Mouse (Mus musculus): ENCODE results near the gene Efnb3. TPM values are rescaled to one million over a fixed set of nuclear protein-coding genes. Genes with fewer than 3 reads are reported as not detected.
A peak's percentile ranks its signal among the peaks of the same experiment; 100 is the strongest.

Efnb3 gene
- 10 to 100 TPM; 56.1 to 57.3 TPM for total RNA-seq (2021)

DNA sequence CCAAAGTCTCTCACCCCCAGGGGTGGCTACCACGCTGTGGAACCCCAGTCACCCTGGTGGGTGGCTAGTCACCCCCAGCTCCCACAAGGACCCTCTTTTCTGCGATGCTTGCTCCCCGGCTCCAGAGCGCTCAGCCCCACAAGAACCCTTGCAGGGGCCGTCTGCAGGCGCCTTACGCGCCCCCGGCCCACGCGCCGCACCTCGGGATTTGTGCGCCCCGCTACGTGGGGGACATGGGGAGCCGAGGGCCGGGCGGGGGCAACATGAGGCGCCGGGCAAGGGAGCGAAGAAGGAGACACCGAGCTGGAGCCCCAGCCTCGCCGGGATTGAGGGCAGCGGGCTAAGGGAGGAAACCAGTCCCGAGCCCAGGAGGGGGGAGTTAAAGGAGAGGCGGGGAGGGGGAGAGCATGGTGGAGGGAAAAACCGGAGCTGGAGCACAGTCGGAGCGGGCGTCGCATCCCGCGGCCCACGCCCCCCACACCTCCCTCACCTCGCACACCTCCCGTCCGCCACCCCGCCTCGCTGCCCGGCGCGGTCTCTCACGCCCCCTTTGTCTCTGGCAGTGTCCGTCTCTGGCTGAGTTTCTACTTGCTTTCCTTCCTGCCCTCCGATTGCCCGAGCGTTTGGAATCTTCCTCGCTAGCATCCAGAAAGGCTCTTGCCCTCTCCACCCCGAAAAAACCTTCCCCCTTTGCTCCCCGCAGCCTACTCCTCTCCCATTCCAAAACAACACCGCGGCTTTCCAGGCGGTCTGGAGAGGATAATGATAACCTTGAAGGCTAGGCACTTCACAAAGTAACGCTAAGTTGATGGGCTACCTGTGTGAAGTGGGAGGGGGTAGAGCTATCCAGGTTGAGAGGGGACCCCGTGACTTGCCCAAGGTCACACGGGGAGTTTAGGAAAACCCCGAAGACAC, at the start of gene Efnb3:
Gene Efnb3, minus strand, starts transcription at position 355 of the 915 bp plus-strand sequence.
- intact Hi-C loops (cut with DNase I) = no loop called here
- DNase-seq (ENCODE audit: low spot score in 2 of 2) = no peak

GRCm38 (mm10) chr11:69609416-69609815, 49.4 kb upstream of the Efnb3 start:
- intact Hi-C loops (cut with DNase I) = no loop called here
- DNase-seq (ENCODE audit: low spot score in 2 of 2) = no peak

DNA sequence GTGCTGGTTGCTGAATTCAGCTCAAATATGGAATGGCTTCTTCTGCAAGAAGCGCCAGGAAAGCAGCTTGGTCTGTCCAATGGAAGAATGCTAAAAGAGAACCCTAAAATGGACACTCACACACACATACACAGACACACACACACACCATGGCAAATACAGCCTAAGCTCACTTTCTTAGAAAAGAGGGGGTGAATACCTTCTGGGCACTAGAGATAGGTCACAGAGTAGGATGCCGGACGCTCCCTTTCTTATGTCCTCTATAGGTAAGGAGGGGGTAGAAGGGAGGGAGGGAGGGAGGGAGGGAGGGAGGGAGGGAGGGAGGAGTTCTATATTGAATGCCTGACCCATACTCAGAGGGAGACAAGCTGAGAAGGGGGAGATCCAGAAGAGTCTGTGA, 48.5 kb upstream of the Efnb3 start:
- DNase-seq (ENCODE audit: low spot score in 2 of 2) = no peak
- intact Hi-C loops (cut with DNase I) = no loop called here

DNA sequence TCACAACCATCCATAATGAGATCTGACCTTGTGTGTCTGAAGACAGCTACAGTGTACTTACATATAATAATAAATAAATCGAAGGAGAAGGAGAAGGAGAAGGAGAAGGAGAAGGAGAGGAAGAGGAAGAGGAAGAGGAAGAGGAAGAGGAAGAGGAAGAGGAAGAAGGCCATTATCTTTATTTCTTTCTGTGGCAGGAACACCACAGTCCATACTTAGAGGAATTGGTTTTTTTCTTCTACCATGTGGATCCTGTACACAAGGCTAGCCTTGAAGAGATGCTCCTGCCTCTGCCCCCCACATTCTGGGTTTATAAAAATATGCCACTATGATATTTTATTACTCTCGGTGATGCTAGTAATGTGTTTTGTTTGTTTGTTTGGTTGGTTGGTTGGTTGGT, 46.8 kb upstream of the Efnb3 start:
- DNase-seq (ENCODE audit: low spot score in 2 of 2) = no peak
- intact Hi-C loops (cut with DNase I) = no loop called here

DNA sequence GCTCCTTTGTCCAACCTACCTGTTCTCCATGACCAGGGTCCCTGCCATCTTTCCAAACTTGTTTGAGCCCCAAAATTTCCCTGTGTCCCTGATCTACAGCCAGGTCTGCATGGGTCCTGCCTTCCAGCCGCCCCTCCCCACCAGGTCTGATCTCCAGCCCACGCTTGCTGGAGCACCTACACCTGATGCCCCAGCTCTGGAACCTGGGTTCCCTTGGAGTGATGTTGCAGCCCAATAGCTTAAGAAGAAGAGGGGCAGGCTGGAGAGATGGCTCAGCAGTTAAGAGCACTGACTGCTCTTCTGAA, 46.4 kb upstream of the Efnb3 start:
- intact Hi-C loops (cut with DNase I) = no loop called here
- no peak for DNase-seq (ENCODE audit: low spot score in 2 of 2)

DNA sequence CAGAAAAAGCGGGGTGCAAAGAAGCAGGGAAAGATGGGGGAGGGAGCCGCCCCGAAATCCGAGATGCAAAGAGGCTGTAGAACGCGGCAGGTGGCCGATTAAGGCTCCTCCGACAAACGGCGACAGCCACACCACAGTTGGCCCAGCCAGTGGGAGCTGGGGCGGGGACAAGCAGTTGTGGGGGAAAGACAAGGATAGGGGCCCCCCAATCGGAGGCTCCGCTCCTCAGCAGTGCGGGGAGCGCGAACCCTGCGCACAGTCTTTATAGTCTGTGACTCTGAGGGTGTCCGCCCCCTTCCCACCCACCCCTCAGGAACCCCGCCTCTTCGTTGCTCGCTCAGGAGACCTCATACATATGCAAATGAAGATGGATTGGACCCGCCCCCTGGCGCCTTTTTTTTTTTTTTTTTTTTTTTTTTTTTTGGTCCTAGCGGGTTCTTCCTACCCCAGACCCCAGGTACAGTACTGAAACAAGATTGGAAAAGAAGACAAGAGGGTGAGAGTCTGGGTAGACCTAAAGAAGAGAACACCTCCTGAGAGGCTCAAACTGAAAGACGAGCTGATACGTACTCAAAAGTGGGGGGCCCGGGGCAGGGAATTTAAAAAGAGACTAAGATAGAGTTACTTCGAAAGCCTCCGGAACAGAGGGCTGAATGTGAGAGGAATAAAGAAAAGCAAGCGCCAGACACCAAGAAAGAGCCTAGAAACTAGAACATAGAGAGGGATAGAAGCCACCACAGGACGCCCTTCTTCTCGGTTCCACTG, 45.9 kb upstream of the Efnb3 start, which contains the start of gene Atp1b2:
Gene Atp1b2, minus strand, starts transcription at position 217 of the 765 bp plus-strand sequence.
- DNase-seq (ENCODE audit: low spot score in 2 of 2) = peak; percentile 74 to 79
- intact Hi-C loops (cut with DNase I) = loop anchor here (2.0 kb wide), 1 partner anchor 25 kb away; the partner anchor contains the start of genes Trp53 and Wrap53

GRCm38 (mm10) chr11:69604795-69605664, 45.0 kb upstream of the Efnb3 start:
- DNase-seq (ENCODE audit: low spot score in 2 of 2) = peak; percentile 42 to 43
- intact Hi-C loops (cut with DNase I) = loop anchor here (2.0 kb wide), 1 partner anchor 24 kb away; the partner anchor contains the start of genes Trp53 and Wrap53

DNA sequence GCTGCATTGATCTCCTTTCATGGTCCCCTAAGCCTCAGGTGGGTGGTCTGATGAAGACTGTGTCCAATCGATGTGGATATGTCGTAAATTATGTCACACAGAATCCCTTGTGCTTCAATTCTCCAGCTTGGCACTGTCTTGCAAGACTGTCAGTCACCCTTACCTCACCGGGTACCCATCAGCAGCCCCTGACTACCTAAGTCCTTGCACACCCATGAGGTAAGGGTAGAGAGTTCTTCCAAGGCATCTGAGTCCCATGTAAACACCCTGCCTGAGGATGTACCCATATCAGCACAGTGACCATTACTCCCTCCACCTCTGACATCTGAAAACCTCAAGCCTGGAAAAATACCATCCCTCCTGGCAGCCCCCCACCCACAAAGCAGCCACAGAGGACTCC, 44.3 kb upstream of the Efnb3 start:
- no peak for DNase-seq (ENCODE audit: low spot score in 2 of 2)
- intact Hi-C loops (cut with DNase I) = loop anchor here (2.0 kb wide), 1 partner anchor 24 kb away; the partner anchor contains the start of genes Trp53 and Wrap53

GRCm38 (mm10) chr11:69603516-69603915, 43.5 kb upstream of the Efnb3 start:
- intact Hi-C loops (cut with DNase I) = no loop called here
- no peak for DNase-seq (ENCODE audit: low spot score in 2 of 2)

DNA sequence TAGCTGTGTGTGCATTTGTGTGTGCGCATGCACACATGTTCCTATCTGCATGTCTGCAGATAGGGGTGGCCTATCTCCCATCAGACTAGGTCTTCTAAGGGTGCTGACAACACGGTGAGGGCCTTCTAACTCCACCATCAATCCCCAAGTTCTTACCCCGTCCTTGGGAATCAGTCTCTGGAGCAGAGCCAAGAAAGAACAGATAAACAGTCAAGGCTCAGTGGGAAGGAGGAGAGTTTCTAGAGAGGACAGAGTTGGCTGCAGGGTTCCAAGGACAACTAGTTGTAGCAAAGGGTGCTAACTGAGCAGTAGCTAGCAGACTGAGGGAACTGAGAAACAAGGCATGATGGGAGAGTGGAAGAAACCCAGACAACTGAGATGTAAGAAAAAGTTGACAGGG, 41.8 kb upstream of the Efnb3 start:
- DNase-seq (ENCODE audit: low spot score in 2 of 2) = no peak
- intact Hi-C loops (cut with DNase I) = no loop called here

- intact Hi-C loops (cut with DNase I) = loop anchor here (1.0 kb wide), 1 partner anchor 8 kb away; no protein-coding TSS in a partner anchor
- peak; percentile 47 to 59 for DNase-seq (ENCODE audit: low spot score in 2 of 2)
Observed at GRCm38 (mm10) chr11:69600098-69600497, 40.1 kb upstream of the Efnb3 start.

GRCm38 (mm10) chr11:69599436-69599835, 39.4 kb upstream of the Efnb3 start:
- intact Hi-C loops (cut with DNase I) = no loop called here

GRCm38 (mm10) chr11:69594853-69595252, 34.8 kb upstream of the Efnb3 start:
- intact Hi-C loops (cut with DNase I) = no loop called here
- DNase-seq (ENCODE audit: low spot score in 2 of 2) = no peak

More at GRCm38 (mm10) chr11:69599436-69599835, 39.4 kb upstream of the Efnb3 start:
- no peak for DNase-seq (ENCODE audit: low spot score in 2 of 2)

- no peak for DNase-seq (ENCODE audit: low spot score in 2 of 2)
- intact Hi-C loops (cut with DNase I) = loop anchor here (1.0 kb wide), 1 partner anchor 8 kb away; no protein-coding TSS in a partner anchor
Observed at GRCm38 (mm10) chr11:69592799-69593198, 32.8 kb upstream of the Efnb3 start.

DNA sequence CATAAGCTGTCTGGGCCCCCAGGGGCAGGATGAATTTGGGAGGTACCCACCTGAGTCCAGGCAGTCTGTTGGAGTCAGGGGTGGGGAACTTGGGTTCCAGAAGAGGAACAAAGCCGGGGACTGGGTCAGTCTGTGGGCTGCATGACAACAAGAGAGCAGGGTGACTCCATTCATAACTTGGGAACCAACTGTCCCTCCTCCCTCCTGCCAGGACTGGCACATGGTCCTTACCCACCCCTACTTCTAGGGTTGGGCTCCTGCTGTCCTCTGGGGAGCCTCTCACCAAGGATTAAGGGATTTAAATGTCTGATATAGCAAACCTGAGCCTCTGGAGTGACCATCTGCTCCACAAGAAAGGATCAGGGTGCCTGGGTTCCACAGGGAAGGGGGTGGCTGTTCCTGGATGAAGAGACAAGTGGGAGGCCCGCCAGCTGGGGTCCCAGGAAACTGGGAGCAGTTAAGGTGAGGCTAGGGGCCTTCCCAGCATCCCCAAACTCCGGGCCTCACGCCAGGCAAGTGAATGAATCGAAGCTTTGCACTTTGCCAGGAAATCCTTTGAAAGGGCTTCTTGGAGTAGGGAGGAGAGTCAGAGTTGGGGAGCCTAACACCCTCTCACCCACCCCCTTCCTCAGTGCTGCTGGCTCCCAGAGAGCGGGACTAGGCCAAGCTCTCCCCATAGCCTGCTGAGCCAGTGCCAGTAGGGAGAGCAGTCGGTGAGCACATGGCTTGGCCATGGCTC, 32.1 kb upstream of the Efnb3 start:
- intact Hi-C loops (cut with DNase I) = loop anchor here (1.0 kb wide), 1 partner anchor 8 kb away; no protein-coding TSS in a partner anchor
- DNase-seq (ENCODE audit: low spot score in 2 of 2) = peak; percentile 52 to 59

DNA sequence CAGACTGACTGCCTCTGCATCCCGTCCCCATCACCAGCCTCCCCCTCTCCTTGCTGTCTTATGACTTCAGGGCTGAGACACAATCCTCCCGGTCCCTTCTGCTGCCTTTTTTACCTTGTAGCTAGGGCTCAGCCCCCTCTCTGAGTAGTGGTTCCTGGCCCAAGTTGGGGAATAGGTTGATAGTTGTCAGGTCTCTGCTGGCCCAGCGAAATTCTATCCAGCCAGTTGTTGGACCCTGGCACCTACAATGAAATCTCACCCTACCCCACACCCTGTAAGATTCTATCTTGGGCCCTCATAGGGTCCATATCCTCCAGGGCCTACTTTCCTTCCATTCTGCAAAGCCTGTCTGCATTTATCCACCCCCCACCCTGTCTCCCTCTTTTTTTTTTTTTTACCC, 31.4 kb upstream of the Efnb3 start:
- DNase-seq (ENCODE audit: low spot score in 2 of 2) = no peak
- intact Hi-C loops (cut with DNase I) = no loop called here

DNA sequence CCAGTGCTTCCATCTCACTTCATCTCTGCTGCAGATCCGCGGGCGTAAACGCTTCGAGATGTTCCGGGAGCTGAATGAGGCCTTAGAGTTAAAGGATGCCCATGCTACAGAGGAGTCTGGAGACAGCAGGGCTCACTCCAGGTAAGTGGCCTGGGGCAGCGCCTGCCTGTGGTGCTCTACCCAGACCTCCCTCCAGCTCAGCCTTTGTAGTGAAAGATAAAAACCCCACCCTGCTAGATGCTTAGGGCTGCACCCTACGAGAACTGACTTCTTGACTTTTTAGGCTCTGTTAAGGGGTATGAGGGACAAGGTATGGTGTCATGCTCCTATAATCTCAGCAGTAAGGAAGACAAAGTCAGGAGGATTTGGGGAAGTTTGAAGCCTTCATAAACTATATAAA, 30.6 kb upstream of the Efnb3 start:
- DNase-seq (ENCODE audit: low spot score in 2 of 2) = no peak

GRCm38 (mm10) chr11:69589207-69589834, 29.3 kb upstream of the Efnb3 start:
- intact Hi-C loops (cut with DNase I) = no loop called here
- DNase-seq (ENCODE audit: low spot score in 2 of 2) = no peak

More for the DNA sequence above, 30.6 kb upstream of the Efnb3 start:
- intact Hi-C loops (cut with DNase I) = no loop called here
